Mouse (Mus musculus) erythroblast, adult 5-6 weeks (primary cell): Measurements from ENCODE around the gene Cdc42ep1. TPM values are rescaled to one million over a fixed set of nuclear protein-coding genes. Genes with fewer than 3 reads are reported as not detected.

ENCODE experiments used
- ATAC-seq: replicated peaks from 2 replicates; pipeline ENCODE4 v1.8.0; 2016; ENCODE audit warnings: moderate number of reproducible peaks, mild to moderate bottlenecking, moderate TSS enrichment, inconsistent platforms; ENCODE audit not compliant: poor library complexity, low FRiP score, severe bottlenecking
- total RNA-seq, 2 experiments: library from RNA; stranded (forward) in 1 of 2; stranded (reverse) in 1 of 2; fragments of 150-400 nt in 1 of 2; fragments of 200-764, 138-1000 nt in 1 of 2; gene quantifications; 2 replicates each; pipeline versions ENCODE4 v1.2.3 to v1.2.4; 2015 to 2017; ENCODE audit warnings: low replicate concordance in 2 of 2

Gene Cdc42ep1
- total RNA-seq (2015; ENCODE audit: low replicate concordance) (not detected in 2 replicates), total RNA-seq (2017; ENCODE audit: low replicate concordance) (0.70 TPM in 1 of 2 replicates, not detected in the other)

GRCm38 (mm10) chr15:78842371-78843163 lies at the start of gene Cdc42ep1:
Cdc42ep1 (plus strand) TSS chr15:78842624.
- no peak for ATAC-seq

- ATAC-seq: no peak
Measured at GRCm38 (mm10) chr15:78796196-78797059, 46.0 kb upstream of the Cdc42ep1 start.

- no peak for ATAC-seq
Measured at GRCm38 (mm10) chr15:78797060-78797329, 45.4 kb upstream of the Cdc42ep1 start.

- ATAC-seq: no peak
Measured at GRCm38 (mm10) chr15:78799029-78799428, 43.4 kb upstream of the Cdc42ep1 start.

GRCm38 (mm10) chr15:78801571-78801970 lies 40.9 kb upstream of the Cdc42ep1 start:
- ATAC-seq: no peak

GRCm38 (mm10) chr15:78801971-78802741 lies 40.3 kb upstream of the Cdc42ep1 start:
- ATAC-seq: no peak

GRCm38 (mm10) chr15:78802776-78803391 lies 39.5 kb upstream of the Cdc42ep1 start, which contains the start of gene Card10:
Card10 (minus strand) TSS chr15:78803042.
- no peak for ATAC-seq

GRCm38 (mm10) chr15:78803499-78803900 lies 38.9 kb upstream of the Cdc42ep1 start:
- no peak for ATAC-seq

GRCm38 (mm10) chr15:78804326-78804725 lies 38.1 kb upstream of the Cdc42ep1 start:
- no peak for ATAC-seq

GRCm38 (mm10) chr15:78805351-78805750 lies 37.1 kb upstream of the Cdc42ep1 start:
- no peak for ATAC-seq

- ATAC-seq: no peak
Measured at GRCm38 (mm10) chr15:78806614-78807013, 35.8 kb upstream of the Cdc42ep1 start.

- no peak for ATAC-seq
Measured at GRCm38 (mm10) chr15:78807141-78807540, 35.3 kb upstream of the Cdc42ep1 start.

- no peak for ATAC-seq
Measured at GRCm38 (mm10) chr15:78808980-78809379, 33.4 kb upstream of the Cdc42ep1 start.

GRCm38 (mm10) chr15:78809739-78810138 lies 32.7 kb upstream of the Cdc42ep1 start:
- no peak for ATAC-seq

GRCm38 (mm10) chr15:78810146-78810545 lies 32.3 kb upstream of the Cdc42ep1 start:
- no peak for ATAC-seq

- no peak for ATAC-seq
Measured at GRCm38 (mm10) chr15:78813603-78814002, 28.8 kb upstream of the Cdc42ep1 start.

GRCm38 (mm10) chr15:78815314-78816073 lies 26.9 kb upstream of the Cdc42ep1 start:
- 0 out of 2 replicates have a peak, but pooled peaks have one; percentile 29 for ATAC-seq

GRCm38 (mm10) chr15:78816074-78816391 lies 26.4 kb upstream of the Cdc42ep1 start:
- ATAC-seq: no peak
